Mouse (Mus musculus) forebrain, embryonic 11.5 days (tissue): ENCODE data around the gene Avpi1. TPM values are rescaled to one million over a fixed set of nuclear protein-coding genes. Genes with fewer than 3 reads are reported as not detected.

Experiments
- ATAC-seq: fragments of 200-750 bp; cut with Nextera tagmentation; replicated peaks from 2 replicates; pipeline ENCODE4 v1.8.0; 2017; ENCODE audit warnings: moderate TSS enrichment; ENCODE audit not compliant: low FRiP score
- DNase-seq: peaks from one replicate; pipeline ENCODE4 v3.0.0-alpha.2; 2017; ENCODE audit warnings: low spot score
- H3K27ac ChIP-seq: fragments of 300-500 bp; sonication (generic); 2 replicates; pipeline ENCODE4 v1.5.1; 2014; ENCODE audit warnings: low read depth, low read length
- H3K27me3 ChIP-seq: fragments of 300-500 bp; sonication (generic); 2 replicates; pipeline ENCODE4 v1.6.1; 2014; ENCODE audit warnings: mild to moderate bottlenecking, low read length, mixed read lengths; ENCODE audit not compliant: control insufficient read depth, insufficient read depth
- H3K36me3 ChIP-seq: fragments of 300-500 bp; sonication (generic); 2 replicates; pipeline ENCODE4 v1.6.1; 2014; ENCODE audit warnings: mild to moderate bottlenecking, low read length, moderate library complexity, mixed read lengths; ENCODE audit not compliant: control insufficient read depth, insufficient read depth
- H3K4me1 ChIP-seq: fragments of 300-500 bp; sonication (generic); replicated peaks from 2 replicates; pipeline ENCODE4 v1.6.1; 2014; ENCODE audit warnings: low read length, mixed read lengths; ENCODE audit not compliant: control insufficient read depth, insufficient read depth
- H3K4me2 ChIP-seq: fragments of 300-500 bp; sonication (generic); 2 replicates; pipeline ENCODE4 v1.6.1; 2014; ENCODE audit warnings: low read depth, mild to moderate bottlenecking, low read length, moderate library complexity, mixed read lengths; ENCODE audit not compliant: severe bottlenecking
- H3K4me3 ChIP-seq: fragments of 300-500 bp; sonication (generic); 2 replicates; pipeline ENCODE4 v1.5.1; 2014; ENCODE audit warnings: low read depth, low read length
- H3K9ac ChIP-seq: fragments of 300-500 bp; sonication (generic); 2 replicates; pipeline ENCODE4 v1.6.1; 2014; ENCODE audit warnings: low read length
- H3K9me3 ChIP-seq: fragments of 300-500 bp; sonication (generic); 2 replicates; pipeline ENCODE4 v1.6.1; 2016; ENCODE audit warnings: low read length, mixed read lengths; ENCODE audit not compliant: control insufficient read depth
- WGBS: fragments of 180-500 bp; shearing (Covaris S2); extraction: QIAGEN DNeasy Blood & Tissue Kit; methylation state at CpG from one replicate; pipeline ENCODE4 v1.1.7; 2014; 5-methylcytosine and 5-hydroxymethylcytosine counted together
- polyA plus RNA-seq: library from polyadenylated mRNA; unstranded; fragments of >200 nt; fragmentation: Nextera tagmentation; extraction: Ambion mirVana; gene quantifications from 2 replicates; pipeline ENCODE4 v1.2.1, GENCODE M21; 2014

The Avpi1 gene
- polyA plus RNA-seq, 1 experiment from 2014 or later: 16.3 TPM

- H3K36me3 ChIP-seq: no peaks in the 10 kb centered on the region
- no peak overlapping the region for H3K4me3 ChIP-seq
- no peaks in the 10 kb centered on the region for H3K4me1 ChIP-seq
- ATAC-seq: no peak
- no peak overlapping the region for H3K4me2 ChIP-seq
- WGBS: 72% methylated on average over 7 of the region's 7 CpGs
- no peak for DNase-seq
- H3K27me3 ChIP-seq: peaks cover 2% of the 10 kb centered on the region; the same call in 1 of the 2 replicates
- no peak overlapping the region for H3K9ac ChIP-seq
- no peaks in the 10 kb centered on the region for H3K9me3 ChIP-seq
- no peak overlapping the region for H3K27ac ChIP-seq
These were observed 35.3 kb upstream of the Avpi1 start for GRCm38 (mm10) chr19:42164188-42164587.

- Histone ChIP-seq H3K4me3 (no peak within 1 kb of the TSS), H3K27me3 (0 out of 2 replicates have a peak, but pooled peaks cover 2% of the 10 kb centered on the region), H3K27ac (no peak within 1 kb of the TSS), H3K36me3 (no peaks in the 10 kb centered on the region), H3K4me1 (no peaks in the 10 kb centered on the region), H3K9me3 (no peaks in the 10 kb centered on the region), H3K4me2 (no peak within 1 kb of the TSS), H3K9ac (no peak within 1 kb of the TSS)
- DNase-seq (no peak), ATAC-seq (no peak)
- WGBS: 80% methylated on average over 5 of the region's 5 CpGs
These were observed 34.9 kb upstream of the Avpi1 start, which contains the start of gene Zfyve27 for GRCm38 (mm10) chr19:42163764-42164163. Gene Zfyve27 (plus strand): TSS chr19:42163951.

- 69% methylated on average over 13 of the region's 13 CpGs for WGBS
- H3K9me3 ChIP-seq: no peaks in the 10 kb centered on the region
- ATAC-seq: no peak
These were observed 29.6 kb upstream of the Avpi1 start for GRCm38 (mm10) chr19:42158246-42159017.

GRCm38 (mm10) chr19:42157493-42158237, 28.8 kb upstream of the Avpi1 start:
- H3K4me3 ChIP-seq: no peak overlapping the region
- ATAC-seq (no peak), DNase-seq (no peak)
- H3K4me2 ChIP-seq: no peak overlapping the region
- no peak overlapping the region for H3K27ac ChIP-seq
- no peaks in the 10 kb centered on the region for H3K36me3 ChIP-seq
- no peaks in the 10 kb centered on the region for H3K27me3 ChIP-seq
- 78% methylated on average over 12 of the region's 12 CpGs for WGBS
- H3K4me1 ChIP-seq: no peaks in the 10 kb centered on the region
- H3K9me3 ChIP-seq: no peaks in the 10 kb centered on the region
- no peak overlapping the region for H3K9ac ChIP-seq

More at GRCm38 (mm10) chr19:42158246-42159017, 29.6 kb upstream of the Avpi1 start:
- DNase-seq: no peak
- H3K4me3 ChIP-seq: no peak overlapping the region
- no peaks in the 10 kb centered on the region for H3K27me3 ChIP-seq
- H3K36me3 ChIP-seq: no peaks in the 10 kb centered on the region
- H3K27ac ChIP-seq: no peak overlapping the region
- H3K4me2 ChIP-seq: no peak overlapping the region
- no peaks in the 10 kb centered on the region for H3K4me1 ChIP-seq
- H3K9ac ChIP-seq: no peak overlapping the region

- WGBS: 4% methylated on average over 6 of the region's 6 CpGs
- no peak overlapping the region for H3K27ac ChIP-seq
- 0 out of 2 replicates have a peak, but pooled peaks cover 3% of the 10 kb centered on the region for H3K4me1 ChIP-seq
- H3K36me3 ChIP-seq: no peaks in the 10 kb centered on the region
- no peaks in the 10 kb centered on the region for H3K9me3 ChIP-seq
- no peak overlapping the region for H3K9ac ChIP-seq
- no peak overlapping the region for H3K4me3 ChIP-seq
- H3K4me2 ChIP-seq: no peak overlapping the region
- DNase-seq (peak; percentile 91), ATAC-seq (peak; percentile 60)
- peaks cover 10% of the 10 kb centered on the region for H3K27me3 ChIP-seq
These were observed 23.1 kb upstream of the Avpi1 start for GRCm38 (mm10) chr19:42151990-42152389.

- WGBS: 25% methylated on average over 7 of the region's 7 CpGs
- Histone ChIP-seq H3K4me3 (peak overlapping the region; percentile 60), H3K4me2 (peak overlapping the region; percentile 84), H3K27ac (no peak overlapping the region), H3K9ac (peak overlapping the region; percentile 80), H3K27me3 (peaks cover 14% of the 10 kb centered on the region), H3K9me3 (no peaks in the 10 kb centered on the region), H3K4me1 (0 out of 2 replicates have a peak, but pooled peaks cover 3% of the 10 kb centered on the region), H3K36me3 (no peaks in the 10 kb centered on the region)
- DNase-seq (no peak), ATAC-seq (no peak)
These were observed 19.7 kb upstream of the Avpi1 start for GRCm38 (mm10) chr19:42148569-42148860.

GRCm38 (mm10) chr19:42147769-42148568, 19.1 kb upstream of the Avpi1 start:
- Histone ChIP-seq H3K4me2 (peak overlapping the region; percentile 84), H3K4me3 (peak overlapping the region; percentile 60), H3K27me3 (peaks cover 14% of the 10 kb centered on the region), H3K9me3 (no peaks in the 10 kb centered on the region), H3K4me1 (0 out of 2 replicates have a peak, but pooled peaks cover 3% of the 10 kb centered on the region), H3K9ac (peak overlapping the region; percentile 80), H3K36me3 (no peaks in the 10 kb centered on the region), H3K27ac (no peak overlapping the region)
- WGBS: 1% methylated on average over 63 of the region's 63 CpGs
- DNase-seq (peak; percentile 73), ATAC-seq (peak; percentile 37; the same call in 1 of the 2 replicates)

DNA sequence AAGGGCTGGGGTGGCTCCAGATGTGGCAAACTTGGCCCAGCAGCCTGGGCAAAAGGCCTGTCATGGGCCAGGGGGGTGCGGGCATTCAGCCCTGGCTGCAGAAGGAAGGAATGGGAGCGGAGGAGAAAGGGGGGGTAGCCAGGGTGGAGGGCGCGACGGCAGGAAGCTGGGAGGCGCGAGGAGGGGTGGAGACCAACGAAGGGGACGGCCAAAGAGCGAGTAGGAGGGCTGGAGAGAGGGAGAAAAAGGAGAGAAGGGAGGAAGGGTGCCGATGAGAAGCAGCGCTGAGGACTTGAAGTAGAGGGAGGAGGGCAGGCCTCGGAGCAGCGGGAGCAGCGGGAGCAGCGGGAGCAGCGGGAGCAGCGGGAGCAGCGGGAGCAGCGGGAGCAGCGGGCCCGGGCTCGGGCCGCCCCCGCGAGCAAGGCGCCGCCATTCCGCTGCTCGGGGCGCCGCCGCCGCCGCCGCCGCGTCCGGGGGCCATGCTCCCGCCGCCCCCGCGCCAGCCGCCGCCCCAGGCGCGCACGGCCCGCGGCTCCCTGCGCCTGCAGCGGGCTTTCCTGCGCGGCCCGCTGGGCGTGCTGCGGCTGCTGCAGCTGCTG, 18.4 kb upstream of the Avpi1 start, which contains the start of gene Marveld1:
Gene Marveld1 (plus strand): TSS at position 231 of the 599 bp plus-strand sequence.
- peaks cover 14% of the 10 kb centered on the region for H3K27me3 ChIP-seq
- peak within 1 kb of the TSS; percentile 60 for H3K4me3 ChIP-seq
- WGBS: under 1% methylated on average over 26 of the region's 57 CpGs
- H3K4me1 ChIP-seq: 0 out of 2 replicates have a peak, but pooled peaks cover 3% of the 10 kb centered on the region
- no peak within 1 kb of the TSS for H3K27ac ChIP-seq
- no peaks in the 10 kb centered on the region for H3K36me3 ChIP-seq
- no peaks in the 10 kb centered on the region for H3K9me3 ChIP-seq
- peak; percentile 76 for DNase-seq
- no peak; the same call in 1 of the 2 replicates for ATAC-seq
- H3K9ac ChIP-seq: peak within 1 kb of the TSS; percentile 80
- H3K4me2 ChIP-seq: peak within 1 kb of the TSS; percentile 84
